Mouse (Mus musculus) heart, embryonic 16.5 days (tissue): Measurements from ENCODE around the gene Shisal2a. TPM values are rescaled to one million over a fixed set of nuclear protein-coding genes. Genes with fewer than 3 reads are reported as not detected.

Source experiments
- ATAC-seq: fragments of 200-750 bp; cut with Nextera tagmentation; replicated peaks from 2 replicates; pipeline ENCODE4 v1.8.0; 2017; ENCODE audit warnings: moderate number of reproducible peaks; ENCODE audit not compliant: insufficient read depth, low FRiP score; ENCODE audit errors: extremely low read depth
- H3K27ac ChIP-seq: fragments of 300-500 bp; sonication (generic); 2 replicates; pipeline ENCODE4 v1.5.1; 2014; ENCODE audit warnings: mild to moderate bottlenecking, low read length, control low read depth, moderate library complexity
- H3K27me3 ChIP-seq: fragments of 300-500 bp; sonication (generic); 2 replicates; pipeline ENCODE4 v1.6.1; 2014; ENCODE audit warnings: low read length, mixed read lengths; ENCODE audit not compliant: control insufficient read depth, insufficient read depth
- H3K36me3 ChIP-seq: fragments of 300-500 bp; sonication (generic); 2 replicates; pipeline ENCODE4 v1.6.1; 2014; ENCODE audit not compliant: control insufficient read depth, insufficient read depth
- H3K4me1 ChIP-seq: fragments of 300-500 bp; sonication (generic); 2 replicates; pipeline ENCODE4 v1.6.1; 2014; ENCODE audit warnings: low read length, mixed read lengths; ENCODE audit not compliant: control insufficient read depth, insufficient read depth
- H3K4me2 ChIP-seq: fragments of 300-500 bp; sonication (generic); 2 replicates; pipeline ENCODE4 v1.6.1; 2014; ENCODE audit warnings: low read depth, mild to moderate bottlenecking, control low read depth, low read length
- H3K4me3 ChIP-seq: fragments of 300-500 bp; sonication (generic); 2 replicates; pipeline ENCODE4 v1.5.1; 2014; ENCODE audit warnings: mild to moderate bottlenecking, control low read depth, low read length
- H3K9ac ChIP-seq: fragments of 300-500 bp; sonication (generic); 2 replicates; pipeline ENCODE4 v1.6.1; 2014; ENCODE audit warnings: low read length, control low read depth
- H3K9me3 ChIP-seq: fragments of 300-500 bp; sonication (generic); replicated peaks from 2 replicates; pipeline ENCODE4 v1.6.1; 2016; ENCODE audit warnings: low read length; ENCODE audit not compliant: control insufficient read depth
- WGBS: fragments of 180-500 bp; shearing (Covaris S2); extraction: QIAGEN DNeasy Blood & Tissue Kit; methylation state at CpG from one replicate; pipeline ENCODE4 v1.1.7; 2014; 5-methylcytosine and 5-hydroxymethylcytosine counted together
- polyA plus RNA-seq: library from polyadenylated mRNA; unstranded; fragments of >200 nt; fragmentation: Nextera tagmentation; extraction: Ambion mirVana; gene quantifications from 2 replicates; pipeline ENCODE4 v1.2.1, GENCODE M21; 2015

Gene Shisal2a
- polyA plus RNA-seq, 1 experiment from 2014 or later = 1.3 TPM

GRCm38 (mm10) chr4:108387681-108388253 is 4.6 kb upstream of the Shisal2a start:
- Histone ChIP-seq H3K27ac (peak overlapping the region; percentile 93), H3K4me3 (peak overlapping the region; percentile 54)
- WGBS = 2% methylated on average over 18 of the region's 18 CpGs

DNA sequence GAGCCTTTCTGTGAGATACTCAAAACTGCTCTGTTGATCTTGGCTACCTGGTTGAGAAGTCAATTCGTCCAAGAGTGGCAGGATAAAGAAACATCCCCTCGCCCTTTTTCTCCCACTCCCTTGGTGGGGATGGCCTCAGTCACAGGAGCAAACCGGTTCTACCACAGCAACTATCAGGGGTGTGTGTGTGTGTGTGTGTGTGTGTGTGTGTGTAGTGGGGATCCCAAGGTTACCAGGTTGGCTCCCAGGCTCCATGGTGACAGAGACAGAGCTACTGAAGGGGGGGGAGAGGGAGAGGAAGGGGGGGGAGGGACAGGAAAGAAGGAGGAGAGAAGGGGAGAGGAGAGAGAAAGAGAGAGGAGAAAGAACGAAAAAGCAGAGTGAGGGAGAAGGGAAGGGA is 4.0 kb upstream of the Shisal2a start:
- Histone ChIP-seq H3K36me3 (no peaks in the 10 kb centered on the region), H3K9me3 (no peaks in the 10 kb centered on the region), H3K4me2 (peak overlapping the region; percentile 84), H3K27ac (peak overlapping the region; percentile 93), H3K4me3 (no peak overlapping the region; the same call in 1 of the 2 replicates), H3K27me3 (peaks cover 14% of the 10 kb centered on the region), H3K4me1 (peaks cover 14% of the 10 kb centered on the region; the same call in 1 of the 2 replicates), H3K9ac (peak overlapping the region; percentile 76)
- WGBS = 36% methylated on average over 4 of the region's 4 CpGs
- ATAC-seq = no peak

More at GRCm38 (mm10) chr4:108387681-108388253, 4.6 kb upstream of the Shisal2a start:
- peak overlapping the region; percentile 76 for H3K9ac ChIP-seq
- peak; percentile 83 for ATAC-seq
- peaks cover 9% of the 10 kb centered on the region for H3K27me3 ChIP-seq
- peaks cover 14% of the 10 kb centered on the region; the same call in 1 of the 2 replicates for H3K4me1 ChIP-seq
- no peaks in the 10 kb centered on the region for H3K9me3 ChIP-seq
- H3K36me3 ChIP-seq = no peaks in the 10 kb centered on the region
- H3K4me2 ChIP-seq = peak overlapping the region; percentile 84

GRCm38 (mm10) chr4:108386087-108386486 is 2.9 kb upstream of the Shisal2a start:
- no peak overlapping the region for H3K27ac ChIP-seq
- H3K9me3 ChIP-seq = no peaks in the 10 kb centered on the region
- H3K9ac ChIP-seq = no peak overlapping the region
- H3K36me3 ChIP-seq = no peaks in the 10 kb centered on the region
- WGBS = 32% methylated on average over 1 of the region's 1 CpGs
- H3K4me2 ChIP-seq = no peak overlapping the region
- peaks cover 14% of the 10 kb centered on the region for H3K27me3 ChIP-seq
- no peak for ATAC-seq
- H3K4me3 ChIP-seq = no peak overlapping the region
- peaks cover 14% of the 10 kb centered on the region; the same call in 1 of the 2 replicates for H3K4me1 ChIP-seq

- Histone ChIP-seq H3K4me2 (no peak overlapping the region), H3K27me3 (peaks cover 14% of the 10 kb centered on the region), H3K36me3 (no peaks in the 10 kb centered on the region), H3K9me3 (no peaks in the 10 kb centered on the region), H3K27ac (no peak overlapping the region), H3K4me1 (peaks cover 4% of the 10 kb centered on the region; the same call in 1 of the 2 replicates), H3K9ac (no peak overlapping the region), H3K4me3 (no peak overlapping the region)
- WGBS = 16% methylated on average over 1 of the region's 1 CpGs
- no peak for ATAC-seq
Measured at GRCm38 (mm10) chr4:108380146-108380545, 3.0 kb downstream of the Shisal2a start.

- 78% methylated on average over 3 of the region's 3 CpGs for WGBS
- Histone ChIP-seq H3K27ac (no peak overlapping the region), H3K9ac (no peak overlapping the region), H3K27me3 (peaks cover 11% of the 10 kb centered on the region; the same call in 1 of the 2 replicates), H3K4me3 (no peak overlapping the region), H3K36me3 (no peaks in the 10 kb centered on the region), H3K9me3 (no peaks in the 10 kb centered on the region), H3K4me1 (peaks cover 4% of the 10 kb centered on the region; the same call in 1 of the 2 replicates), H3K4me2 (no peak overlapping the region)
- ATAC-seq = no peak
Measured at GRCm38 (mm10) chr4:108379476-108379875, 3.7 kb downstream of the Shisal2a start.

GRCm38 (mm10) chr4:108372166-108372565 is 11.0 kb downstream of the Shisal2a start:
- H3K4me2 ChIP-seq = no peak overlapping the region
- H3K9ac ChIP-seq = no peak overlapping the region
- no peaks in the 10 kb centered on the region for H3K36me3 ChIP-seq
- H3K27me3 ChIP-seq = no peaks in the 10 kb centered on the region
- peaks cover 15% of the 10 kb centered on the region for H3K4me1 ChIP-seq
- peak; percentile 83 for ATAC-seq
- peak overlapping the region; percentile 65 for H3K27ac ChIP-seq
- H3K4me3 ChIP-seq = no peak overlapping the region
- 21% methylated on average over 3 of the region's 3 CpGs for WGBS
- H3K9me3 ChIP-seq = no peaks in the 10 kb centered on the region

DNA sequence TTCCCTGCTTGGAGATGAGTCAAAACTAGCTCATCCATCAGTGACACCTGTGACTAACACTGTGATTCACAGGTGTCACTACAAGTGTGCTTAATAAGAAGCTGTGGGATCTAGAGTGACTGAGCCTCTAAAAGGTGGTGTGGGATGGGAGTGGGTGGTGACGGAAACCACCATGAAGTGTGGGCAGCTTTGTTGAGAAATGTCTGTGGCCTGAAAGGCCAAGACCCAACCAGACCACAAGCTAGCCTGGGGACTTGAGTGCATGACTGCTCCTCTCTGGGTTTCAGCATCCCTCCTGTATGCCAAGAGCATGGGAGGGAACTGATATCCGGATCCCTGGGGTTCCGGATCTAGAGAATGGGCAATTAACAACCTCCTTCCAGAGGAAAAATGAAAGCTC is 11.7 kb downstream of the Shisal2a start:
- ATAC-seq = no peak
- Histone ChIP-seq H3K9me3 (no peaks in the 10 kb centered on the region), H3K4me3 (no peak overlapping the region), H3K4me1 (peaks cover 15% of the 10 kb centered on the region), H3K27ac (peak overlapping the region; percentile 53), H3K36me3 (no peaks in the 10 kb centered on the region), H3K27me3 (no peaks in the 10 kb centered on the region), H3K4me2 (no peak overlapping the region), H3K9ac (no peak overlapping the region)
- WGBS = 89% methylated on average over 3 of the region's 3 CpGs

- WGBS = 64% methylated on average over 4 of the region's 4 CpGs
- H3K4me1 ChIP-seq = peaks cover 15% of the 10 kb centered on the region
- no peaks in the 10 kb centered on the region for H3K9me3 ChIP-seq
- no peak overlapping the region for H3K4me2 ChIP-seq
- no peak overlapping the region for H3K27ac ChIP-seq
- no peaks in the 10 kb centered on the region for H3K27me3 ChIP-seq
- H3K4me3 ChIP-seq = no peak overlapping the region
- no peak overlapping the region for H3K9ac ChIP-seq
- no peak for ATAC-seq
- no peaks in the 10 kb centered on the region for H3K36me3 ChIP-seq
Measured at GRCm38 (mm10) chr4:108370409-108370808, 12.7 kb downstream of the Shisal2a start.

DNA sequence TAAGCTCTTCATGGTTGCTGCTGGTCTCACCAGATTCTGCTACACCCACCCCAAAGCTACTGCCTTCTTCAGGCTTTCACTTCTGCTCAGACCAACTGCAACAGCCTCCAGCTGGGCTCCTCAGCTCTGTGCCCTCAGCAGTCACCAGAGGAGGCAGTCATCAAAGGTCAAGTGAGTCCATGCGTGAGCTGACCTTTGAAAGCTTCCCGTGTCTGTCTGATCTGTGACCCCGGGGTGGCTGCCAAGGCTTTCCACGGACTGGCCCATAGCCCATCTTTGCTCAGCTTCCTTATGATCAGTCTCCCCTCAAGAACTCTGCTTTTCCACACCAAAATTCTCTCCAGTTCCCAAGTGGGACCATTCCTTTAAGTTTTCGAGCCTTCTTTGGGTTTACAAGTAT is 13.9 kb downstream of the Shisal2a start:
- Histone ChIP-seq H3K9ac (no peak overlapping the region), H3K4me2 (no peak overlapping the region), H3K9me3 (no peaks in the 10 kb centered on the region), H3K4me1 (peaks cover 19% of the 10 kb centered on the region), H3K27me3 (no peaks in the 10 kb centered on the region), H3K4me3 (no peak overlapping the region), H3K27ac (no peak overlapping the region), H3K36me3 (no peaks in the 10 kb centered on the region)
- 33% methylated on average over 5 of the region's 5 CpGs for WGBS
- ATAC-seq = no peak
